Mouse (Mus musculus) intestine, postnatal 0 days (tissue): ENCODE measurements around the gene Prkaa1. TPM values are rescaled to one million over a fixed set of nuclear protein-coding genes. Genes with fewer than 3 reads are reported as not detected.
"Not testable (repeated sequence)": the region's sequence is repeated elsewhere in the genome, so short reads cannot be mapped to it uniquely, and the experiment has no call there.

Experiments
- ATAC-seq: fragments of 200-750 bp; cut with Nextera tagmentation; 2 replicates; pipeline ENCODE4 v1.8.0; 2017; ENCODE audit warnings: mild to moderate bottlenecking, moderate TSS enrichment, moderate library complexity
- H3K27ac ChIP-seq: fragments of 300-500 bp; sonication (generic); 2 replicates; pipeline ENCODE4 v1.5.1; 2014; ENCODE audit warnings: mild to moderate bottlenecking, low read depth, low read length, moderate library complexity
- H3K27me3 ChIP-seq: fragments of 300-500 bp; sonication (generic); replicated peaks from 2 replicates; pipeline ENCODE4 v1.6.1; 2014; ENCODE audit warnings: low read length, mixed read lengths; ENCODE audit not compliant: control insufficient read depth, insufficient read depth
- H3K36me3 ChIP-seq: fragments of 300-500 bp; sonication (generic); 2 replicates; pipeline ENCODE4 v1.6.1; 2014; ENCODE audit warnings: mild to moderate bottlenecking, moderate library complexity; ENCODE audit not compliant: control insufficient read depth, insufficient read depth
- H3K4me1 ChIP-seq: fragments of 300-500 bp; sonication (generic); replicated peaks from 2 replicates; pipeline ENCODE4 v1.6.1; 2014; ENCODE audit warnings: antibody characterized with exemption, low read length, mixed read lengths; ENCODE audit not compliant: control insufficient read depth, insufficient read depth
- H3K4me2 ChIP-seq: fragments of 300-500 bp; sonication (generic); replicated peaks from 2 replicates; pipeline ENCODE4 v1.6.1; 2014; ENCODE audit warnings: low read depth, mild to moderate bottlenecking, moderate library complexity
- H3K4me3 ChIP-seq: fragments of 300-500 bp; sonication (generic); 2 replicates; pipeline ENCODE4 v1.5.1; 2014; ENCODE audit warnings: low read depth, low read length
- H3K9ac ChIP-seq: fragments of 300-500 bp; sonication (generic); 2 replicates; pipeline ENCODE4 v1.6.1; 2014; ENCODE audit warnings: mild to moderate bottlenecking, low read depth, low read length
- H3K9me3 ChIP-seq: fragments of 300-500 bp; sonication (generic); 2 replicates; pipeline ENCODE4 v1.6.1; 2016; ENCODE audit warnings: mixed run types; ENCODE audit not compliant: control insufficient read depth
- CTCF ChIP-seq: sonication (generic); IDR thresholded peaks from 2 replicates; pipeline ENCODE4 v1.5.1; 2016; ENCODE audit warnings: low read depth, mild to moderate bottlenecking, control low read depth, antibody characterized with exemption, moderate library complexity
- WGBS: fragments of 180-500 bp; shearing (Covaris S2); extraction: QIAGEN DNeasy Blood & Tissue Kit; methylation state at CpG from one replicate; pipeline ENCODE4 v1.1.7; 2014; 5-methylcytosine and 5-hydroxymethylcytosine counted together
- polyA plus RNA-seq: library from polyadenylated mRNA; unstranded; fragments of >200 nt; fragmentation: Nextera tagmentation; extraction: Ambion mirVana; gene quantifications from 2 replicates; pipeline ENCODE4 v1.2.1, GENCODE M21; 2015

Prkaa1 gene
- polyA plus RNA-seq, 1 experiment from 2014 or later, result 16.6 TPM

GRCm38 (mm10) chr15:5194446-5194845, 50.8 kb downstream of the Prkaa1 start:
- Histone ChIP-seq H3K27me3 (no peaks in the 10 kb centered on the region), H3K4me1 (no peaks in the 10 kb centered on the region), H3K4me3 (no peak overlapping the region), H3K9ac (no peak overlapping the region), H3K4me2 (no peak overlapping the region), H3K27ac (no peak overlapping the region), H3K9me3 (no peaks in the 10 kb centered on the region), H3K36me3 (peaks cover 10% of the 10 kb centered on the region)
- TF ChIP-seq CTCF, result no peak
- no peak for ATAC-seq
- WGBS, result 67% methylated on average over 6 of the region's 6 CpGs

GRCm38 (mm10) chr15:5194931-5195330, 51.3 kb downstream of the Prkaa1 start:
- WGBS, result 86% methylated on average over 9 of the region's 9 CpGs
- no peak for ATAC-seq
- H3K4me3 ChIP-seq, result no peak overlapping the region
- peaks cover 10% of the 10 kb centered on the region for H3K36me3 ChIP-seq
- H3K9me3 ChIP-seq, result no peaks in the 10 kb centered on the region
- H3K9ac ChIP-seq, result no peak overlapping the region
- H3K4me1 ChIP-seq, result no peaks in the 10 kb centered on the region
- no peak overlapping the region for H3K4me2 ChIP-seq
- no peak for TF ChIP-seq CTCF
- no peak overlapping the region for H3K27ac ChIP-seq
- H3K27me3 ChIP-seq, result no peaks in the 10 kb centered on the region

- H3K4me3 ChIP-seq, result no peak overlapping the region
- H3K36me3 ChIP-seq, result peaks cover 3% of the 10 kb centered on the region; the same call in 1 of the 2 replicates
- peak overlapping the region; percentile 46 for H3K4me2 ChIP-seq
- no peaks in the 10 kb centered on the region for H3K4me1 ChIP-seq
- ATAC-seq, result peak; percentile 98
- WGBS, result 21% methylated on average over 4 of the region's 4 CpGs
- H3K9me3 ChIP-seq, result no peaks in the 10 kb centered on the region
- no peak overlapping the region for H3K9ac ChIP-seq
- no peak for TF ChIP-seq CTCF
- peak overlapping the region; percentile 78 for H3K27ac ChIP-seq
- H3K27me3 ChIP-seq, result no peaks in the 10 kb centered on the region
Measured at GRCm38 (mm10) chr15:5195987-5196514, 52.4 kb downstream of the Prkaa1 start.

GRCm38 (mm10) chr15:5196691-5197090, 53.0 kb downstream of the Prkaa1 start:
- no peak overlapping the region for H3K9ac ChIP-seq
- TF ChIP-seq CTCF, result no peak
- 38% methylated on average over 4 of the region's 4 CpGs for WGBS
- no peaks in the 10 kb centered on the region for H3K4me1 ChIP-seq
- no peak for ATAC-seq
- H3K27me3 ChIP-seq, result no peaks in the 10 kb centered on the region
- H3K4me3 ChIP-seq, result no peak overlapping the region
- peak overlapping the region; percentile 78 for H3K27ac ChIP-seq
- peaks cover 3% of the 10 kb centered on the region; the same call in 1 of the 2 replicates for H3K36me3 ChIP-seq
- peak overlapping the region; percentile 46; the same call in 1 of the 2 replicates for H3K4me2 ChIP-seq
- no peaks in the 10 kb centered on the region for H3K9me3 ChIP-seq

- H3K4me3 ChIP-seq, result no peak overlapping the region
- no peak overlapping the region for H3K9ac ChIP-seq
- no peaks in the 10 kb centered on the region for H3K27me3 ChIP-seq
- no peak for ATAC-seq
- H3K36me3 ChIP-seq, result no peaks in the 10 kb centered on the region; the same call in 1 of the 2 replicates
- no peak for TF ChIP-seq CTCF
- H3K9me3 ChIP-seq, result no peaks in the 10 kb centered on the region
- no peaks in the 10 kb centered on the region for H3K4me1 ChIP-seq
- no peak overlapping the region for H3K4me2 ChIP-seq
- no peak overlapping the region for H3K27ac ChIP-seq
- 69% methylated on average over 9 of the region's 9 CpGs for WGBS
Measured at GRCm38 (mm10) chr15:5205222-5205621, 61.6 kb downstream of the Prkaa1 start.

GRCm38 (mm10) chr15:5209116-5209515, 65.5 kb downstream of the Prkaa1 start:
- H3K9ac ChIP-seq, result no peak overlapping the region
- ATAC-seq, result no peak
- H3K36me3 ChIP-seq, result peaks cover 9% of the 10 kb centered on the region; the same call in 1 of the 2 replicates
- no peak overlapping the region for H3K4me2 ChIP-seq
- TF ChIP-seq CTCF, result no peak
- no peak overlapping the region for H3K27ac ChIP-seq
- WGBS, result 75% methylated on average over 3 of the region's 3 CpGs
- H3K27me3 ChIP-seq, result no peaks in the 10 kb centered on the region
- H3K4me3 ChIP-seq, result no peak overlapping the region
- no peaks in the 10 kb centered on the region for H3K9me3 ChIP-seq
- no peaks in the 10 kb centered on the region for H3K4me1 ChIP-seq

GRCm38 (mm10) chr15:5220491-5220890, 76.8 kb downstream of the Prkaa1 start:
- TF ChIP-seq CTCF, result no peak
- peaks cover 11% of the 10 kb centered on the region; the same call in 1 of the 2 replicates for H3K36me3 ChIP-seq
- H3K27ac ChIP-seq, result no peak overlapping the region
- no peaks in the 10 kb centered on the region for H3K27me3 ChIP-seq
- H3K4me1 ChIP-seq, result peaks cover 5% of the 10 kb centered on the region; the same call in 1 of the 2 replicates
- 41% methylated on average over 6 of the region's 6 CpGs for WGBS
- no peak overlapping the region for H3K9ac ChIP-seq
- peak; percentile 64 for ATAC-seq
- no peak overlapping the region for H3K4me3 ChIP-seq
- no peaks in the 10 kb centered on the region for H3K9me3 ChIP-seq
- peak overlapping the region; percentile 10; the same call in 1 of the 2 replicates for H3K4me2 ChIP-seq

- H3K9me3 ChIP-seq, ATAC-seq, H3K4me2 ChIP-seq, H3K9ac ChIP-seq, H3K27me3 ChIP-seq, H3K4me3 ChIP-seq, H3K27ac ChIP-seq, H3K4me1 ChIP-seq: not testable (repeated sequence)
- H3K36me3 ChIP-seq, result peaks cover 19% of the 10 kb centered on the region
- 82% methylated on average over 10 of the region's 10 CpGs for WGBS
Measured at GRCm38 (mm10) chr15:5230746-5231145, 87.1 kb downstream of the Prkaa1 start.
